In genomic region chr11:33843294-33843864, GRCm38 (mm10) we compare ENCODE assay signal across 8 mouse cellular contexts.
A peak's percentile ranks its signal among the peaks of the same experiment; 100 is the strongest.
DNase-seq lines count a peak whose midpoint lies in the region; ATAC-seq and TF ChIP-seq lines count a peak whose summit lies in the region.

No protein-coding gene starts in this region.

- ATAC-seq in intestine, embryonic 15.5 days: peak; percentile 56; the same call in 1 of the 2 replicates
- ATAC-seq in megakaryocyte, adult 5-6 weeks (ENCODE audit: poor library complexity, severe bottlenecking): no peak

- H3K9me3 ChIP-seq in intestine, embryonic 15.5 days: no peaks in the 10 kb centered on the region

- no peak for TF ChIP-seq CTCF in olfactory bulb, adult 2 months (IDR thresholded peaks at IDR 0.05; ENCODE audit: insufficient read depth, low read depth, low read length)

- H3K4me1 ChIP-seq in intestine, embryonic 15.5 days (replicated peaks): no peaks in the 10 kb centered on the region
- peaks cover 5% of the 10 kb centered on the region for H3K4me1 ChIP-seq in olfactory bulb, adult 2 months (ENCODE audit: control insufficient read depth, insufficient read depth, low read length)

- intact Hi-C loops in heart, postnatal 36 days (cut with DNase I): no loop called here

- DNase-seq in kidney, postnatal 4 days: peak; percentile 24 to 41
- no peak for DNase-seq in kidney, postnatal 36 days
- peak; percentile 57 for DNase-seq in embryo, embryonic 9.5 days (ENCODE audit: extremely low spot score)
- DNase-seq in thymus, postnatal 0 days (ENCODE audit: low spot score): no peak
- no peak for DNase-seq in heart, postnatal 36 days

- H3K27me3 ChIP-seq in intestine, embryonic 15.5 days (replicated peaks): peaks cover 47% of the 10 kb centered on the region

- peak overlapping the region; percentile 86 for H3K4me2 ChIP-seq in intestine, embryonic 15.5 days (replicated peaks)

- H3K4me3 ChIP-seq in intestine, embryonic 15.5 days (replicated peaks): peak overlapping the region; percentile 37
- peak overlapping the region; percentile 53 for H3K4me3 ChIP-seq in olfactory bulb, adult 2 months (ENCODE audit: insufficient read depth, low read depth, low read length)

- no peaks in the 10 kb centered on the region for H3K36me3 ChIP-seq in intestine, embryonic 15.5 days

- no peak; the same call in 1 of the 2 replicates for TF ChIP-seq POLR2A in olfactory bulb, adult 2 months (IDR thresholded peaks at IDR 0.05; ENCODE audit: insufficient read depth, low read depth, low read length)

- no peak overlapping the region for H3K9ac ChIP-seq in intestine, embryonic 15.5 days

- WGBS in intestine, embryonic 15.5 days: under 1% methylated on average over 49 of the region's 52 CpGs
- WGBS in olfactory bulb, adult 2 months: under 1% methylated on average over 52 of the region's 52 CpGs

- no peak overlapping the region for H3K27ac ChIP-seq in intestine, embryonic 15.5 days
- H3K27ac ChIP-seq in olfactory bulb, adult 2 months (ENCODE audit: insufficient read depth, low read depth, low read length): peak overlapping the region; percentile 77

Comparison
In these comparisons a context has a peak if more than half of its experiments do, and no peak if none do; other contexts are left out.
1. DNase-seq: peak in kidney, postnatal 4 days (2 of 2) and embryo, embryonic 9.5 days (single experiment); none in kidney, postnatal 36 days (0 of 2), thymus, postnatal 0 days (single experiment) and heart, postnatal 36 days (0 of 2).